Mouse (Mus musculus): ENCODE measurements around the gene Zkscan2. TPM values are rescaled to one million over a fixed set of nuclear protein-coding genes. Genes with fewer than 3 reads are reported as not detected.

Gene Zkscan2
- polyA plus RNA-seq, 1 experiment from 2014 or later = 3.1 TPM

Other genes starting within 250 kb of the Zkscan2 start
- 40.1 and 45.6 TPM in 2 replicates for gene Lcmt1, start 130.7 kb downstream of the Zkscan2 start, polyA plus RNA-seq (2014; fragmentation: Nextera tagmentation; extraction: Ambion mirVana)
- 24.4 and 24.6 TPM in 2 replicates for gene Arhgap17, start 130.5 kb downstream of the Zkscan2 start, polyA plus RNA-seq (2014; fragmentation: Nextera tagmentation; extraction: Ambion mirVana)
- gene Aqp8, start 38.2 kb downstream of the Zkscan2 start, polyA plus RNA-seq (2014; fragmentation: Nextera tagmentation; extraction: Ambion mirVana) = not detected in 2 replicates